Mouse (Mus musculus) 416B (cell line): Measurements from ENCODE around the gene Polr2c.
"Not testable (repeated sequence)": the region's sequence is repeated elsewhere in the genome, so short reads cannot be mapped to it uniquely, and the experiment has no call there.

Experiments
- DNase-seq: peaks from one replicate; pipeline ENCODE4 v3.0.0; 2011; ENCODE audit warnings: low read depth

The Polr2c gene

GRCm38 (mm10) chr8:94838600-94838999 is 18.6 kb upstream of the Polr2c start:
- peak; percentile 85 for DNase-seq

- DNase-seq: no peak
Measured at GRCm38 (mm10) chr8:94841183-94841582, 16.1 kb upstream of the Polr2c start.

- DNase-seq: no peak
Measured at GRCm38 (mm10) chr8:94850049-94850448, 7.2 kb upstream of the Polr2c start.

DNA sequence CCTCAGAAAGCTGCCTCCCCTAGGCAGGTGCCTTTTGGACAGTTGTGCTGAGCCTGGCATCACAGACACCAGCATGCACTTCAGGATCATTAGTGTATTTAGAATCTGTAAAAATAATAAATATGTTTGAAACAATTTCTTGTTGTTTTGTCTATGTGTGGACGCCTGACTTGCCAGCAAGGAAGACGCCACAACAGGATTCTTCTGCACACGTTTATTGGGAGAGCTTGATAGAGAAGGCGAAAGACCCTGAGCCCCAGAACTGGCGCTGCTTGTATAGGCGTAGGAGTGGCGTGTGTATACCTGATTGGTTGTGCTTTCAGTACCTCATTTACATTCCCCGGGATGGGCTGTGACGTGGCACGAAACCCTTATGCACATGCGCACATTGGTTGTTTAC is 2.5 kb upstream of the Polr2c start:
- not testable (repeated sequence) for DNase-seq

DNA sequence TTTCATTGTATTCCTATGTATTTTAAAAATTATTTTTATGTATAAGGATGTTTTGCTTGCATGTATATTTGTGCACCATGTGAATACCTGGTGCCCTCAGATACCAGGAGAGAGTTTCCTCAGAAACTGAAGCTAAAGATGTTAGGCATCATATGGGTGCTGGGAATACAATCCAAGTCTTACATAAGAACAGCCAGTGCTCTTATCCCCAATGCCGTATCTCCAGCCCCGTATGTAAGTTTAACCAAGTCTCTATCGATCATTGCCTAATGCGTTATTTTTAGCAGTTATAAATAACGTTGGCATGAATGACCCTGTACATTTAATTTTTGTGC is 272 bp upstream of the Polr2c start:
- no peak for DNase-seq

DNA sequence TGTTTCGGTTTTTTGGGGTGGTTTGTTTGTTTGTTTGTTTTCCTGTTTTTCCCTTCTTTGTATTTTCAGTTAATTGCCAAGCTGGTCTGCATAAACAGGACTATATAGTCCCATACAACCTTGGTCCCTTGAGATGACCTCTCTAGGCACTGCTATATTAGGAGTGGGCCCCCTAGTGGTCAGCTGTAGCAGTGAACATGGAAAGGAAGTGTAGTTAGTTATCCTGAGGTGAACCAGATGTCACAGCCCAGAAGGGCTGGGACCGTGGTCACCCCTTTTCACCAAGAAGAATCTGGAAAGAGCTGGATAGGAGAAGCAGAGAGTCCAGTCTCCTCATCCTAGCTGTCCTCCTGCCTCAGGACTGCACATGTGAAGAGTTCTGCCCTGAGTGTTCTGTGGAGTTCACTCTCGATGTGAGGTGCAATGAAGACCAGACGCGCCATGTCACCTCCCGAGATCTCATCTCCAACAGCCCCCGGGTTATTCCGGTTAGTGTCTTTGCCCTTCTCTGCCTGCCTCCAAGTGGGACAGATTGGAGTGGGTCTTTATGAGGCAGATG is 4.2 kb downstream of the Polr2c start:
- peak; percentile 78 for DNase-seq

GRCm38 (mm10) chr8:94862487-94863220 is 5.4 kb downstream of the Polr2c start:
- DNase-seq: peak; percentile 83

GRCm38 (mm10) chr8:94863897-94864673 is 6.8 kb downstream of the Polr2c start:
- no peak for DNase-seq

DNA sequence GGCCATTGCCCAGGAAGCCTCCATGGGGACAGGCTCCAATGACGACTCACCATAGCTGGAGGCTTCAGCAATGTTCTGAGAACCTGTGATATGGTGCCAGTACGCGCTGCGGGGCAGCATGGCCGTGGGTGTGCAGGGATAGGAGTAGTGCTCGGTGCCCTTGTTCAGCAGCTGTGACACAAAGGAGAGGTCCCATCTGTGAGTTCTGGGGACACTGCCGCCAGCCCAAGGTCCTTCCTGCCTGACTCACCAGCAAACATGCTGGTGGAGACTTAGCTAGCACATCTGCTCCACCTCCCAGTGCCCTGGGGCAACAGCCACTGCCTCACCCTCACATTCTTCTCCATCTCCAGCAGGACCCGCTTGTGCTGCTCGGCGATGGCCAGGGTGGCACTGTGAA is 8.0 kb downstream of the Polr2c start:
- peak; percentile 41 for DNase-seq

DNA sequence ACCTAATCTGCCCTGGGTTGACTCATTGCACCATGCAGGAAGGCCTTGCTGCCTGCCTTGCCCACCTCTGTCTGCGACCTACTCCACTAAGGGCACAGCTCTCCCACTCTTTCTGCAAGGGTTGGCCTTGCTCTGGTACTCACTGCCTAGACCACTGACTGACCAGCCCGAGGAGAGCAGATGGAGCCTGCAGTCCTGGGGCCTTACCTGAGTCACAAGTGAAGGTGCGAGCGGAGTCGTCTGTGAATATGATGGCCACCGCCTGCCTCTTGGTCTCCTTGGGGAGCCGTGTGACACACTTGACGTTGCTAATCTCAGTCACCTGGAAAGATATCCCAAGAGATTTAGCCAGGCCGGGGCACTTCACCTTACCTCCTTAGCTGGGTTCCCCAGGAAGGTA is 9.7 kb downstream of the Polr2c start:
- DNase-seq: no peak

DNA sequence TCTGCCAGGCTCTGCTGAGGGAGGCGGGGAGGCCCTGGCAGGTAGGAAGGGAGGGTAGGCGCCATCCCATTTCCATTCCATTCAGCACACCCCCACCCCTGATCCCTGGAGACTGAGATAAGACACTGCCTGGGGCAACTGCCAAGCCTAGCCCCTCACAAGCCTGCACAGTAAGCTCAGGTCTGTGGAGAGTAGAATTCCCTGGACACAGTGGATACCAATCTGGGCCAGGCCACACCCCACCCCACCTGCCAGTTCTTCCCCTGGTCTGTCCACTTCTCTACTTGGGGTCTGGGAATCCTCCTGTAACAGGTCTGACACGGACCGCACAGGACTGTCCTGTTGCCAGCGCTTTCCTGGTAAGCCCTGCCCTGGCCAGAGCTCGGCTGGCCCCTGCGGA is 11.9 kb downstream of the Polr2c start:
- DNase-seq: no peak

DNA sequence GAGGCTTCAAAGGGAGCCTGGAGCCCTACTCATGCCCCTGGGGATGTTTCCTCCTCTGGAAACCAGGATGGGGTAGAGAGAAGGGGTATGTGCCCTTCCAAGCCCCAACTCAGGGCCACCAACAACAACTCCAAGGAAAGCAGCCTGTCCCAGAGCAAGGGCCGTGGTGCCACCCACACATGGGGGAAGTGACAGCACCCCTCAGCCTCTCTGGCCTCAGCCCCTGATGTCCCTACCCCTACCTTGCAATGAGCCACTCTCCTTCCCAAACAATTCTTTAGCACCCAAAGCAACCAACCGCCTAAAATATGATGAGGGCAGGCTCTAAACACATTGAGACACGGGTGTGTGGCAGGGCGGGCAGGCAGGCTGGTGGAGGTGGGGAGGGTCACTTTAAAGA is 12.8 kb downstream of the Polr2c start:
- DNase-seq: no peak

GRCm38 (mm10) chr8:94870474-94871107 is 13.3 kb downstream of the Polr2c start:
- DNase-seq: peak; percentile 63

GRCm38 (mm10) chr8:94871108-94871894 is 14.1 kb downstream of the Polr2c start:
- DNase-seq: peak; percentile 78

DNA sequence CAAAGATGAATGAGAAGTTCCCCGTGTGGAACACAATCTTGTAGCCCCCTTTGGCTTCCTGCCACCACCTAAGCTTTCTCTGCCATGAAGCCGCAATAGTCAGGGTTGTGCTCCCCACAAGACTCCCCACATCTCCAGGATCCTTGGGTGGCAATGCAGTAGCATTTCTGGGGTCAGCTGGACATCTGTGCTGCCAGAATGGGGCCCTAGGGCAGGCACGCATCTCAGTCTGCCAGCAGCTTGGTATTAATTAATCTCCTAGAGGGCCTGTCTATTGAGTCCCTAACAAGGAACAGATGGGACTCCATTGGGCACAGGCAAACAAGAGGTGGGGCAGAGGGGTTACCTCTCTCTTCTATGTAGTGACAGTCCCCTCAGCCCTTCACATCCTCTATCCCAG is 14.9 kb downstream of the Polr2c start:
- DNase-seq: no peak

DNA sequence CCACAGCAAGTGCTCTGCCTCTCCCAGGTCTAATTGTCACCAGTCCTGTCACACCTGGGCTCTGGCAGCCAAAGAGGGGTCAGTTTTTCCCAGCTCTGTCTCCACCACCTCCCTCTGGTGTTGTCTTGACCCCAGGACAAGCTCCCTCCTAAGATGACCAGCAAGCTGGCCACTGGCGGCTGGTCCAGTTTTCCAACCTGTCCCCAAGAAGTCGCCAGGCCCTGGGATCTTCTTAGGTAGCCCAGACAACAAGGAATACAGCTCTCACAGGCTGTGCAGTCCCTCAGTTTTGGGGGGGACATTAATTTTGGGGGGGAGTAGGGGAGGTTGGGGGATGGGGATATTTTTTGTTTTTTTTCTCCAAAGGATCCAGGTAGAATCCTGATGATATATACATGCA is 15.3 kb downstream of the Polr2c start:
- DNase-seq: no peak

DNA sequence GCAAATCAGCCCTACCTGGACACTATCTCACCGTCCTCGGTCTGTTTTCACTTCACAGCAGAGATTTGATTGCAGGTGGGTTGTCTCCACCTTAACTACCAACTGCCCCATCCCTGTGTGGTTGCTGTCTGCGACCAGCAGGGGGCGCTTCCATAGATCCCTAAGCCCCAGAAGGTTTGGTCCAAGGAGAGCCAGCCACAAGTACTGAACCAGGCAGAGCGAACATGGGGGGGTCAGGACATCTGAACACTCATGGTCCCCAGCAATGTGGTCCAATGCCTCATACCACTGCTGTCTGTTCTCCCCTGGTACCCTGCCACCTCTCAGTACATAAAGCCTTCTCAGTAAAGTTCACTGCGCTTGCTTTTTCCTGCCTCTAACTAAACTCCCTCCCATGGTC is 17.1 kb downstream of the Polr2c start:
- DNase-seq: peak; percentile 74

DNA sequence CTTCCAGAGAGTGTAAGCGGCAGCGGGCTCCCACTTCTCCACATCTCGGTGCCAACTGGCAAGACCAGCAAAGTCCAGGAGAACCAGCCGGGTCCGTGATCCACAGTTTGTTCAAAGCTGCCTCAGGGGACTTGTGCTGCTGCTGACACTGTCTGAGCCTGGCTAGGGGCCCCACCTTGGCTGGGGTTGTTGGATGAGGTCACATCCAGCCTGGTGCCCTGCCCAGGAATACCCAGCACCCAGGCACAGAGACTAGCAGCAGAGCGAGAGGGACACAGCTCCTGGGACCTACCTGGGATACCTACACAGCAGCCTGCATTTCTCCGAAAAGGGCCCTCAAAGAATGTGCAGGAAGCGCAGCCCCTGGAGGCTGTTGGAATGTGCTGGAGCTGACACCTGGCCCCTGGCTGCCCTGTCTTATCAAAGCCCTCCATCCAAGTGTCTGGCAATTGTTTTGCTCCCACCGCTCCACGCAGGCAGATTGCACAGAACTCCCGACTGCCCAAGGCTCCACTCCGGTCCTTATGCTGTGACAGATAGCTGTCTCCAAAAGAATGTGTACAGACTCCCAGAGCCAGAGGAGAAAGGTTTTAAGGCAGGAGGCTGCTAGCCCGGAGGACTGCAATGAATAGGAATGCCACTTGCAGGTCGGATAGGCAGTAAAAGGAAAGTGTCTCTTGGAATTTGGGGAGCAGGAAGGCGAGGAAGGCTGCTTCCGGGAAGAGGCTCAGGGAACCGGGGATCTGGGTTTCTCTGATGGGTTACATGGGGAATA is 18.0 kb downstream of the Polr2c start:
- DNase-seq: no peak

DNA sequence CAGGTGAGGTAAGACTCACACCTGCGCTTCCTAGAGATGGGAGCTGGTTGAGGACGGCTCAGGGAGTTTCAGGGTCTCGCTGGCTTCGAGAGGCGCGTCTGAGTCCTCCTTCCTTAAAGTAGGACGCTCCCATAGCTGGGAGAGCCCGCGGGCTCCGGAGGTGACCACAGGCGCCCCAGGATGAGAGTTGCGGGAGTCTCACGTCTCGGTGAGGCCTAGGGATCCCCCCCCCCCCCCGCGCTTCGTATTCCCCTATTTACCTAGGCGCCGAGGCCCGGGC is 18.6 kb downstream of the Polr2c start:
- no peak for DNase-seq

DNA sequence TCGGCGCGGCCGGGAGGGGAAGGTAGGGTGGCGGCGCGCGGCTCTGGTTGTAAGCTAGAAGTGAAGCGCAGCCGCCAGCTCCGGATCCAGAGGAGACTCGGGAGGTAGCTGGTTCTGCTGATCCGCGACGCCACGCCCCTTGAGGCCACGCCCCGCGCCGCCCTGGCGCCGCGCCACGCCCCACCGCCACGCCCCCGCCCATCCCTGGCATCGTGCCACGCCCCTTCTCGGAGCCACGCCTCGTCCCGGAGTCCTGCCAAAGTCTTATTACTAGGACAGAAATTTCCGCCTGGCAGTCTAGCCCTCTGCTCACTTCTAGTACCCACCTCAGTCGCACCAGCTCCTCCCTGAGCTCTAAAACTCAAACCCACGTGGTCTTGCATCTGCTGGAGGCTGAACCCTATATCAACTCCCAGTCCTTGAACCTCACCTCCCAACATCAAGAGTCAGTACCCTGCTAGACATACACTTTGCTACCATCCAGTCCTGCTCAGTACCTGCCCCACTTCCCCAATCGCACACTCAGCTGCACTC is 19.0 kb downstream of the Polr2c start, which contains the start of gene Dok4:
TSS of gene Dok4 (minus strand) at position 134 of the 534 bp plus-strand sequence.
- peak; percentile 87 for DNase-seq

- no peak for DNase-seq
Measured at GRCm38 (mm10) chr8:94876820-94877219, 19.6 kb downstream of the Polr2c start.
